Mouse (Mus musculus): ENCODE data around the gene Iqck.

Iqck gene

GRCm38 (mm10) chr7:118914561-118915165, 59.1 kb downstream of the Iqck start:
- peak; percentile 60 to 69 for DNase-seq

GRCm38 (mm10) chr7:118919261-118920006, 63.9 kb downstream of the Iqck start:
- no peak for DNase-seq

- no peak for DNase-seq
Measured at GRCm38 (mm10) chr7:118922441-118923202, 67.1 kb downstream of the Iqck start.

GRCm38 (mm10) chr7:118925547-118925946, 70.0 kb downstream of the Iqck start:
- DNase-seq = no peak

GRCm38 (mm10) chr7:118926516-118927260, 71.1 kb downstream of the Iqck start:
- DNase-seq = no peak

GRCm38 (mm10) chr7:118927279-118927678, 71.7 kb downstream of the Iqck start:
- no peak for DNase-seq

- DNase-seq = peak in 1 of 2 experiments; percentile 36
Measured at GRCm38 (mm10) chr7:118928316-118928715, 72.8 kb downstream of the Iqck start.

- no peak for DNase-seq
Measured at GRCm38 (mm10) chr7:118928916-118929315, 73.4 kb downstream of the Iqck start.

- peak; percentile 29 to 48 for DNase-seq
Measured at GRCm38 (mm10) chr7:118929601-118930311, 74.2 kb downstream of the Iqck start.

- DNase-seq = no peak
Measured at GRCm38 (mm10) chr7:118931502-118932395, 76.2 kb downstream of the Iqck start.

GRCm38 (mm10) chr7:118935306-118935705, 79.8 kb downstream of the Iqck start:
- no peak for DNase-seq

GRCm38 (mm10) chr7:118936844-118937243, 81.3 kb downstream of the Iqck start:
- DNase-seq = no peak

GRCm38 (mm10) chr7:118937469-118938387, 82.2 kb downstream of the Iqck start:
- no peak for DNase-seq

GRCm38 (mm10) chr7:118942297-118942696, 86.7 kb downstream of the Iqck start:
- DNase-seq = no peak

- DNase-seq = no peak
Measured at GRCm38 (mm10) chr7:118943170-118943569, 87.6 kb downstream of the Iqck start.

GRCm38 (mm10) chr7:118944884-118945283, 89.3 kb downstream of the Iqck start:
- no peak for DNase-seq

GRCm38 (mm10) chr7:118947241-118947640, 91.7 kb downstream of the Iqck start:
- DNase-seq = no peak

GRCm38 (mm10) chr7:118948677-118949282, 93.2 kb downstream of the Iqck start:
- no peak for DNase-seq

- DNase-seq = no peak
Measured at GRCm38 (mm10) chr7:118949749-118950148, 94.2 kb downstream of the Iqck start.

Data from cerebellum, postnatal 25 days (tissue).